ENCODE assay signal across 12 mouse cellular contexts in the genomic region with DNA sequence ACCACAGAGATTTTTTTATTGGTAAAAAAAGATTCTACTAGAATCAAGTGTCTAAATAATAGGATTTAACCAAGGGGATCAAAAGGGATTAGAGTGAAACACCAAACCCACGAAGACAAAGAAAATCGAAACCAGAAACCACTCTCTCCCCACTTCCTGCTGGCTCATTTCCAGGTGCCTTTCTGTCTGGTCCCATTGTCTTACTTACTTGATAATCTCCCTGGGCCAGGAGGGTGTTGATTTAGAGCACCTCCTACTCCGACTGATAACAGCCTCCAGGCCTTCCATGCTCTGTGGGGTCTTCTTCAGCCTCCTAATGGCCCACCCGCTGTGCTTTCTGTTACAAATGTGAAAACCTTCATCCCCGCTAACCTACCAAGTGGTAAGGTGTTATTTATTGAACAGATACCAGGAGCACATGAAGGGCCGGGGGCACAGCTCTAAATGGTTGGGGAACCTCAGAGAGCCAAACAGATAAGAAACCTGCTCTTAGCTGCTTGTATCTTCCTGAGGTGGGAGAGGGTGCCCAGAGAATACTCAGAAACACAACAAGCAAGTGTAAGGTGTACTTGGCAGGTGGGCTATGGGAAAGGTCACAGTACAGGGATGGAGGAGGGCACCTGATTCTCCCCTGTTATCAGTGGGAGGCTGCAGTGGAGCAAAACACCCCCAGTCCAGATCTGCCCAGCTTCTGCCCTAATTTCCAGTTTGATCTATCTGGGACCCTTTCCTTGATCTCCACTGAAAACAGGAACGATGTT.
A peak's percentile ranks its signal among the peaks of the same experiment; 100 is the strongest.
DNase-seq lines count a peak whose midpoint lies in the region; ATAC-seq and TF ChIP-seq lines count a peak whose summit lies in the region.
"Had no signal": no experiment of that assay in that cellular context is flagged by ENCODE, and none has a peak within 500 bp of the region (broad histone marks: within the 10 kb centered on the region; RNA-seq: fewer than 3 reads in every experiment).

No protein-coding gene starts in this region.

- no peak for TF ChIP-seq POLR2A in MEL (IDR thresholded peaks at IDR 0.05; ENCODE audit: control insufficient read depth in 1 of 2, insufficient read depth in 1 of 2, low read depth in 1 of 2, low read length in 2 of 2, poor library complexity in 1 of 2)

- H3K27ac ChIP-seq in MEL (ENCODE audit: control insufficient read depth, low read depth, low read length) = peak overlapping the region; percentile 27; the same call in 1 of the 2 replicates
- 0 out of 2 replicates have a peak overlapping the region, but pooled peaks have one; percentile 24 for H3K27ac ChIP-seq in heart, embryonic 13.5 days (replicated peaks)
- no peak overlapping the region for H3K27ac ChIP-seq in gastrocnemius, adult 2 months
- H3K27ac ChIP-seq: macrophage had no signal

- peaks cover 0 to 17% of the 10 kb centered on the region in 2 experiments; a peak in 2 of 4 replicates for H3K4me1 ChIP-seq in MEL (ENCODE audit: control insufficient read depth in 1 of 2, insufficient read depth in 2 of 2, low read length in 2 of 2)
- peaks cover 11% of the 10 kb centered on the region for H3K4me1 ChIP-seq in heart, embryonic 13.5 days

- peak; percentile 35 for DNase-seq in adrenal gland, postnatal 10 days
- DNase-seq in adrenal gland, postnatal 4 days (ENCODE audit: low spot score in 2 of 2) = no peak
- peak; percentile 93 for DNase-seq in MEL (ENCODE audit: low read depth, low spot score)
- DNase-seq in lung, postnatal 36 days = peak; percentile 86
- no peak for DNase-seq in cerebellum, postnatal 36 days
- DNase-seq in gastrocnemius, adult 2 months = no peak
- DNase-seq in urinary bladder, postnatal 4 days (ENCODE audit: low spot score in 2 of 2) = no peak
- DNase-seq: embryo, embryonic 11 days had no signal

- H3K36me3 ChIP-seq in MEL (ENCODE audit: control insufficient read depth in 1 of 2, insufficient read depth in 2 of 2, low read length in 2 of 2) = peaks cover 0 to 6% of the 10 kb centered on the region in 2 experiments; a peak in 2 of 4 replicates
- H3K36me3 ChIP-seq in heart, embryonic 13.5 days = no peaks in the 10 kb centered on the region

- no peaks in the 10 kb centered on the region for H3K27me3 ChIP-seq in MEL (ENCODE audit: control insufficient read depth in 1 of 2, insufficient read depth in 2 of 2, low read length in 2 of 2)
- peaks cover 6% of the 10 kb centered on the region; the same call in 1 of the 2 replicates for H3K27me3 ChIP-seq in heart, embryonic 13.5 days (replicated peaks)
- H3K27me3 ChIP-seq: CH12.LX had no signal

- H3K4me3 ChIP-seq in MEL (ENCODE audit: control insufficient read depth in 1 of 2, insufficient read depth in 1 of 2, low read depth in 2 of 2, low read length in 2 of 2) = peak overlapping the region; percentile 26 to 39; a peak in 3 of 4 replicates
- no peak overlapping the region for H3K4me3 ChIP-seq in heart, embryonic 13.5 days
- no peak overlapping the region for H3K4me3 ChIP-seq in gastrocnemius, adult 2 months

- TF ChIP-seq CTCF in MEL (IDR thresholded peaks at IDR 0.05 in 2 of 3, conservative IDR thresholded peaks at IDR 0.05 in 1 of 3; ENCODE audit: control insufficient read depth in 1 of 3, insufficient read depth in 1 of 3, low read depth in 2 of 3, low read length in 3 of 3, poor library complexity in 1 of 3, severe bottlenecking in 1 of 3) = no peak
- TF ChIP-seq CTCF in gastrocnemius, adult 2 months (IDR thresholded peaks at IDR 0.05) = no peak

- H3K79me2 ChIP-seq in MEL (ENCODE audit: control insufficient read depth, insufficient read depth, low read length, poor library complexity) = no peaks in the 10 kb centered on the region

- TF ChIP-seq RAD21 in MEL (IDR thresholded peaks at IDR 0.05; ENCODE audit: low read depth, low read length) = no peak

- H3K9ac ChIP-seq in MEL (ENCODE audit: control insufficient read depth, low read depth, low read length, poor library complexity, severe bottlenecking) = no peak overlapping the region
- no peak overlapping the region for H3K9ac ChIP-seq in heart, embryonic 13.5 days

- WGBS in heart, embryonic 13.5 days = 23% methylated on average over 7 of the region's 7 CpGs

- ATAC-seq in heart, embryonic 13.5 days (ENCODE audit: extremely low read depth, insufficient number of reproducible peaks, low FRiP score, low TSS enrichment) = no peak
- ATAC-seq: intestine, embryonic 16.5 days had no signal

- no peaks in the 10 kb centered on the region for H3K9me3 ChIP-seq in MEL (replicated peaks; ENCODE audit: insufficient read depth, low read length)
- H3K9me3 ChIP-seq in heart, embryonic 13.5 days = no peaks in the 10 kb centered on the region

- intact Hi-C loops in gastrocnemius, adult 2 months (cut with DNase I) = no loop called here

- 0 out of 2 replicates have a peak overlapping the region, but pooled peaks have one; percentile 11 for H3K4me2 ChIP-seq in heart, embryonic 13.5 days

- peak; percentile 88 to 89 for TF ChIP-seq EP300 in MEL (IDR thresholded peaks at IDR 0.05; ENCODE audit: low read depth in 1 of 2, low read length in 2 of 2)

TF ChIP-seq in MEL, 35 proteins besides CTCF, POLR2A, EP300 and RAD21:
- TF ChIP-seq NELFE (IDR thresholded peaks at IDR 0.05; ENCODE audit: low read depth, low read length) = no peak
- no peak for TF ChIP-seq GABPA (IDR thresholded peaks at IDR 0.05; ENCODE audit: low read depth, low read length)
- TF ChIP-seq TCF12 (IDR thresholded peaks at IDR 0.05; ENCODE audit: low read depth, low read length) = peak; percentile 93
- 0 out of 2 replicates have a peak, but pooled peaks have one; percentile 13 for TF ChIP-seq MYC (IDR thresholded peaks at IDR 0.05; ENCODE audit: low read depth, low read length)
- 0 out of 2 replicates have a peak, but pooled peaks have one; percentile 0 for TF ChIP-seq HCFC1 (IDR thresholded peaks at IDR 0.05; ENCODE audit: low read depth, low read length)
- TF ChIP-seq SIN3A (IDR thresholded peaks at IDR 0.05; ENCODE audit: low read length) = peak; percentile 57; the same call in 1 of the 2 replicates
- TF ChIP-seq ELF1 (IDR thresholded peaks at IDR 0.05; ENCODE audit: low read depth, low read length) = 0 out of 2 replicates have a peak, but pooled peaks have one; percentile 7
- TF ChIP-seq MXI1 (IDR thresholded peaks at IDR 0.05; ENCODE audit: low read depth, low read length) = peak; percentile 42; the same call in 1 of the 2 replicates
- TF ChIP-seq MAZ (IDR thresholded peaks at IDR 0.05; ENCODE audit: low read depth, low read length) = 0 out of 2 replicates have a peak, but pooled peaks have one; percentile 31
- peak; percentile 89 for TF ChIP-seq GATA1 (IDR thresholded peaks at IDR 0.05; ENCODE audit: low read depth, low read length)
- peak; percentile 96 for TF ChIP-seq RCOR1 (IDR thresholded peaks at IDR 0.05; ENCODE audit: low read depth, low read length)
- TF ChIP-seq USF1 (IDR thresholded peaks at IDR 0.05; ENCODE audit: low read depth, low read length) = no peak
- peak; percentile 81 for TF ChIP-seq TAL1 (IDR thresholded peaks at IDR 0.05; ENCODE audit: low read length)
- TF ChIP-seq CHD1 (IDR thresholded peaks at IDR 0.05; ENCODE audit: low read depth, low read length) = no peak
- no peak for TF ChIP-seq MAFK (IDR thresholded peaks at IDR 0.05; ENCODE audit: borderline replicate concordance, low read depth, low read length)
- TF ChIP-seq TBP (IDR thresholded peaks at IDR 0.05; ENCODE audit: low read depth, low read length) = 0 out of 2 replicates have a peak, but pooled peaks have one; percentile 9
- TF ChIP-seq BHLHE40 (IDR thresholded peaks at IDR 0.05; ENCODE audit: borderline replicate concordance, low read depth, low read length) = peak; percentile 48; the same call in 1 of the 2 replicates
- TF ChIP-seq MAX (IDR thresholded peaks at IDR 0.05; ENCODE audit: low read length) = 0 out of 2 replicates have a peak, but pooled peaks have one; percentile 24
- no peak for TF ChIP-seq SMC3 (IDR thresholded peaks at IDR 0.05; ENCODE audit: low read depth, low read length)
- no peak for TF ChIP-seq KAT2A (conservative IDR thresholded peaks at IDR 0.05; ENCODE audit: low read depth, low read length)
- peak; percentile 78 for TF ChIP-seq ETS1 (IDR thresholded peaks at IDR 0.05; ENCODE audit: low read depth, low read length)

Comparison
In these comparisons a context has a peak if more than half of its experiments do, and no peak if none do; other contexts are left out.
1. DNase-seq: peak in adrenal gland, postnatal 10 days (single experiment), MEL (single experiment) and lung, postnatal 36 days (single experiment); none in adrenal gland, postnatal 4 days (0 of 2), cerebellum, postnatal 36 days (0 of 2), gastrocnemius, adult 2 months (single experiment) and urinary bladder, postnatal 4 days (0 of 2).
2. H3K4me3 ChIP-seq: peak in MEL (2 of 2); none in heart, embryonic 13.5 days (single experiment) and gastrocnemius, adult 2 months (single experiment).